Mouse (Mus musculus) midbrain, embryonic 16.5 days (tissue): ENCODE measurements around the gene Trim47. TPM values are rescaled to one million over a fixed set of nuclear protein-coding genes. Genes with fewer than 3 reads are reported as not detected.

Experiments
- ATAC-seq: fragments of 200-750 bp; cut with Nextera tagmentation; 2 replicates; pipeline ENCODE4 v1.8.0; 2017; ENCODE audit warnings: moderate TSS enrichment
- H3K27ac ChIP-seq: fragments of 300-500 bp; sonication (generic); 2 replicates; pipeline ENCODE4 v1.5.1; 2014; ENCODE audit warnings: mild to moderate bottlenecking, low read length, mixed read lengths
- H3K27me3 ChIP-seq: fragments of 300-500 bp; sonication (generic); 2 replicates; pipeline ENCODE4 v1.6.1; 2014; ENCODE audit warnings: low read depth, low read length, mixed read lengths; ENCODE audit not compliant: control insufficient read depth, insufficient read depth
- H3K36me3 ChIP-seq: fragments of 300-500 bp; sonication (generic); 2 replicates; pipeline ENCODE4 v1.6.1; 2014; ENCODE audit warnings: mild to moderate bottlenecking, low read length, moderate library complexity, mixed read lengths; ENCODE audit not compliant: control insufficient read depth, insufficient read depth
- H3K4me1 ChIP-seq: fragments of 300-500 bp; sonication (generic); 2 replicates; pipeline ENCODE4 v1.6.1; 2014; ENCODE audit warnings: mild to moderate bottlenecking, low read length, mixed read lengths; ENCODE audit not compliant: control insufficient read depth, insufficient read depth
- H3K4me2 ChIP-seq: fragments of 300-500 bp; sonication (generic); 2 replicates; pipeline ENCODE4 v1.6.1; 2014; ENCODE audit warnings: mild to moderate bottlenecking, low read length, mixed read lengths
- H3K4me3 ChIP-seq: fragments of 300-500 bp; sonication (generic); 2 replicates; pipeline ENCODE4 v1.5.1; 2014; ENCODE audit warnings: low read depth, mild to moderate bottlenecking, low read length, moderate library complexity, mixed read lengths
- H3K9ac ChIP-seq: fragments of 300-500 bp; sonication (generic); 2 replicates; pipeline ENCODE4 v1.6.1; 2014; ENCODE audit warnings: low read depth, low read length, mixed read lengths
- H3K9me3 ChIP-seq: fragments of 300-500 bp; sonication (generic); replicated peaks from 2 replicates; pipeline ENCODE4 v1.6.1; 2014; ENCODE audit warnings: mild to moderate bottlenecking, low read length, mixed read lengths; ENCODE audit not compliant: control insufficient read depth, poor library complexity, severe bottlenecking
- WGBS: fragments of 180-500 bp; shearing (Covaris S2); extraction: QIAGEN DNeasy Blood & Tissue Kit; methylation state at CpG from one replicate; pipeline ENCODE4 v1.1.7; 2014; 5-methylcytosine and 5-hydroxymethylcytosine counted together
- polyA plus RNA-seq: library from polyadenylated mRNA; unstranded; fragments of >200 nt; fragmentation: Nextera tagmentation; extraction: Ambion mirVana; gene quantifications from 2 replicates; pipeline ENCODE4 v1.2.1, GENCODE M21; 2015

Trim47 gene
- polyA plus RNA-seq, 1 experiment from 2014 or later: 12.7 TPM

GRCm38 (mm10) chr11:116057237-116057881 is 69.7 kb downstream of the Trim47 start:
- H3K9ac ChIP-seq: no peak overlapping the region
- ATAC-seq: no peak
- no peaks in the 10 kb centered on the region for H3K4me1 ChIP-seq
- H3K4me2 ChIP-seq: no peak overlapping the region
- H3K27me3 ChIP-seq: no peaks in the 10 kb centered on the region
- WGBS: 88% methylated on average over 4 of the region's 4 CpGs
- no peak overlapping the region for H3K27ac ChIP-seq
- H3K36me3 ChIP-seq: peaks cover 49% of the 10 kb centered on the region
- H3K4me3 ChIP-seq: no peak overlapping the region
- no peaks in the 10 kb centered on the region for H3K9me3 ChIP-seq

DNA sequence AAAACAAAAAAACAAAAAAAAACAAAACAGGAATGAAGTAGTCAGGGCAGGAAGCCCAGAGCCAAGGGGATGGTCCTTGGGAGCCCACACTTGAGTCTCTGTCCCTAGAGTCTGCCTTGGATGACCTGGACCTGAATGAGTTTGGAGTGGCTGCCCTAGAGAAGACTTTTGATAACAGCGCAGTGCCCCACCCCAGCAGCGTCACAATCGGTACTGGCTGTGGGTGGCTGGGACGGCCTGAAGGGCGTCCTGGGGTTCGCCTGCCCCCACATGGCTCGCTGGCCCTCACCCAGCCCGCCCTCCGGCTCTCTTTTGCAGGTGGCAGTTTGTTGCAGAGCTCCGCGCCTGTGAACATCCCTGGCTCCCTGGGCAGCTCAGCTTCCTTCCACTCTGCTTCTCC is 71.1 kb downstream of the Trim47 start:
- H3K9ac ChIP-seq: no peak overlapping the region
- H3K36me3 ChIP-seq: peaks cover 49% of the 10 kb centered on the region
- H3K9me3 ChIP-seq: no peaks in the 10 kb centered on the region
- ATAC-seq: no peak
- H3K4me2 ChIP-seq: no peak overlapping the region
- no peak overlapping the region for H3K4me3 ChIP-seq
- 98% methylated on average over 11 of the region's 11 CpGs for WGBS
- no peaks in the 10 kb centered on the region for H3K27me3 ChIP-seq
- H3K4me1 ChIP-seq: no peaks in the 10 kb centered on the region
- no peak overlapping the region for H3K27ac ChIP-seq

Other genes starting within 250 kb of the Trim47 start
- gene Smim5, start 227.2 kb downstream of the Trim47 start, polyA plus RNA-seq: 1.4 and 1.5 TPM in 2 replicates
- 0.44 and 0.87 TPM in 2 replicates for gene Smim6, start 215.2 kb downstream of the Trim47 start, polyA plus RNA-seq
- gene Sap30bp, start 193.9 kb downstream of the Trim47 start, polyA plus RNA-seq: 49.0 and 51.5 TPM in 2 replicates
- gene Recql5, start 193.7 kb downstream of the Trim47 start, polyA plus RNA-seq: 24.3 and 25.2 TPM in 2 replicates
- 0.57 and 0.64 TPM in 2 replicates for gene Itgb4, start 152.5 kb downstream of the Trim47 start, polyA plus RNA-seq
- gene Galk1, start 114.5 kb downstream of the Trim47 start, polyA plus RNA-seq: 57.2 and 64.1 TPM in 2 replicates
- gene H3f3b, start 99.2 kb downstream of the Trim47 start, polyA plus RNA-seq: 2,051 and 2,173 TPM in 2 replicates
- gene Unk, start 96.9 kb downstream of the Trim47 start, polyA plus RNA-seq: 36.4 and 36.6 TPM in 2 replicates
- gene Unc13d, start 49.2 kb downstream of the Trim47 start, polyA plus RNA-seq: 0.78 and 0.93 TPM in 2 replicates
- gene Wbp2, start 40.2 kb downstream of the Trim47 start, polyA plus RNA-seq: 159 and 206 TPM in 2 replicates
- 2.2 and 2.3 TPM in 2 replicates for gene Trim65, start 3.9 kb upstream of the Trim47 start, polyA plus RNA-seq
- 80.3 and 84.6 TPM in 2 replicates for gene Mrpl38, start 11.7 kb upstream of the Trim47 start, polyA plus RNA-seq
- gene Fbf1, start 41.0 kb upstream of the Trim47 start, polyA plus RNA-seq: 69.4 and 77.1 TPM in 2 replicates
- gene Ten1, start 71.6 kb upstream of the Trim47 start, polyA plus RNA-seq: 82.0 and 82.5 TPM in 2 replicates
- 64.0 and 71.5 TPM in 2 replicates for gene Acox1, start 71.8 kb upstream of the Trim47 start, polyA plus RNA-seq
- 0.88 and 1.3 TPM in 2 replicates for gene Evpl, start 110.9 kb upstream of the Trim47 start, polyA plus RNA-seq
- 58.2 and 59.2 TPM in 2 replicates for gene Srp68, start 147.0 kb upstream of the Trim47 start, polyA plus RNA-seq
- gene Galr2, start 153.7 kb upstream of the Trim47 start, polyA plus RNA-seq: 0.46 and 0.62 TPM in 2 replicates
- 122 and 127 TPM in 2 replicates for gene Exoc7, start 180.0 kb upstream of the Trim47 start, polyA plus RNA-seq
- 12.1 and 13.6 TPM in 2 replicates for gene Foxj1, start 208.2 kb upstream of the Trim47 start, polyA plus RNA-seq